Mouse (Mus musculus) embryonic stem cell, embryonic (primary cell): ENCODE results near the gene Ccdc187.

Experiments used
- CTCF ChIA-PET, 4 experiments: fragments of 300-600 bp in 2 of 4; fragments of 350-600 bp in 2 of 4; sonication (Branson Sonifier 250); formaldehyde crosslinking; loops; one replicate each; lab custom pipeline; 2022; ENCODE audit warnings: inconsistent platforms in 2 of 4; lab: Charles Lee
- POLR2A ChIA-PET, 4 experiments: fragments of 300-600 bp in 2 of 4; fragments of 350-600 bp in 2 of 4; sonication (Branson Sonifier 250); formaldehyde crosslinking; loops; one replicate each; lab custom pipeline; 2022; ENCODE audit warnings: antibody characterized with exemption in 4 of 4, inconsistent platforms in 1 of 4; lab: Charles Lee

Gene Ccdc187

GRCm38 (mm10) chr2:26306702-26307101, 12.3 kb upstream of the Ccdc187 start:
- ChIA-PET POLR2A (no interaction called here), CTCF (interaction anchor here in 1 of 4 experiments (0.7 kb wide), 1 partner anchor 244 kb away, joined by 3 read pairs; no protein-coding TSS in a partner anchor)

GRCm38 (mm10) chr2:26305555-26305954, 11.2 kb upstream of the Ccdc187 start:
- CTCF ChIA-PET: no interaction called here
- POLR2A ChIA-PET: interaction anchor here in 1 of 4 experiments (1.9 kb wide), 1 partner anchor 10 kb away, joined by 6 read pairs; the partner anchor contains the start of gene Gpsm1

- CTCF ChIA-PET: interaction anchor here in 1 of 4 experiments (0.6 kb wide), 1 partner anchor 106 kb away, joined by 3 read pairs; no protein-coding TSS in a partner anchor
- POLR2A ChIA-PET: interaction anchor here in 2 of 4 experiments (0.6 to 1.9 kb wide), 2 partner anchors 11 to 306 kb away, joined by 6 to 7 read pairs; partner anchors contain the start of gene Gpsm1 (in 1 of the 2)
These were observed 10.4 kb upstream of the Ccdc187 start for GRCm38 (mm10) chr2:26304711-26305110.

GRCm38 (mm10) chr2:26302005-26302503, 7.7 kb upstream of the Ccdc187 start:
- ChIA-PET POLR2A (interaction anchor here in 1 of 4 experiments (1.9 kb wide), 1 partner anchor 23 kb away, joined by 6 read pairs; no protein-coding TSS in a partner anchor), CTCF (interaction anchor here in 3 of 4 experiments (1.0 to 1.6 kb wide), 4 partner anchors 23 to 148 kb away, joined by 3 to 7 read pairs (median 3); partner anchors contain the start of gene Inpp5e (in 1 of the 3))

DNA sequence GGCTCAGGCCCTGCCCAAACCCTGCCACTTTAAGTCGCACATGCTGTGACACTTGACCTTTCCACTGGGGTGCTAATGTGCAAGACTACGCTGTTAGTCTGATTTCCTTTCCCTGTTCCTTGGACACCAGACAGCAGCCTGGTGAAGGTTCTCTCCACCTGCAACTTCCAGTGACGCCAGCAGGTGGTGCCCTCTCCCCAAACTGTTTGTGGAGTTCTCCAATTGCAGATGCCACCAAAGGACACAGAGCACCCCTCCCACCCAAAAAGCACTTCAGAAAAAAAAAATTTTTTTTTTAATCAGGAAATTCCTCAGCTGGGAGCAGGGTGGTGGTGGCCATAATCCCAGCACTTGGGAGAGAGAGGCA, 6.4 kb upstream of the Ccdc187 start:
- ChIA-PET CTCF (interaction anchor here (0.6 to 6.6 kb wide), 24 partner anchors 9 to 358 kb away, joined by 3 to 34 read pairs (median 4); partner anchors contain the start of genes Inpp5e (in 3 of the 4), Dnlz (in 2 of the 4) and Gpsm1 (in 1 of the 4)), POLR2A (interaction anchor here in 2 of 4 experiments (0.6 to 1.9 kb wide), 9 partner anchors 16 to 303 kb away, joined by 3 to 6 read pairs (median 4); partner anchors contain the start of genes Agpat2 (in 1 of the 2) and Dnlz (in 1 of the 2))

- POLR2A ChIA-PET: interaction anchor here in 3 of 4 experiments (0.5 to 1.9 kb wide), 17 partner anchors 15 to 304 kb away, joined by 3 to 6 read pairs (median 4); partner anchors contain the start of genes Gpsm1 (in 2 of the 3), Agpat2 (in 1 of the 3) and Dnlz (in 1 of the 3)
- CTCF ChIA-PET: interaction anchor here (0.6 to 6.6 kb wide), 31 partner anchors 9 to 358 kb away, joined by 3 to 34 read pairs (median 4); partner anchors contain the start of genes Inpp5e (in 4 of the 4), Dnlz (in 2 of the 4) and Gpsm1 (in 1 of the 4)
These were observed 5.9 kb upstream of the Ccdc187 start for GRCm38 (mm10) chr2:26300161-26300807.

GRCm38 (mm10) chr2:26299336-26299735, 5.0 kb upstream of the Ccdc187 start:
- POLR2A ChIA-PET: interaction anchor here in 3 of 4 experiments (0.6 to 2.0 kb wide), 14 partner anchors 10 to 342 kb away, joined by 3 to 8 read pairs (median 4); partner anchors contain the start of genes Gpsm1 (in 2 of the 3), Qsox2 (in 1 of the 3) and Sec16a (in 1 of the 3)
- CTCF ChIA-PET: interaction anchor here in 3 of 4 experiments (0.5 to 6.6 kb wide), 22 partner anchors 14 to 603 kb away, joined by 3 to 34 read pairs (median 4); partner anchors contain the start of gene Inpp5e (in 1 of the 3)

GRCm38 (mm10) chr2:26298856-26299230, 4.5 kb upstream of the Ccdc187 start:
- CTCF ChIA-PET: interaction anchor here in 3 of 4 experiments (0.6 to 6.6 kb wide), 22 partner anchors 11 to 603 kb away, joined by 3 to 34 read pairs (median 4); partner anchors contain the start of genes Inpp5e (in 1 of the 3) and Sec16a (in 1 of the 3)
- POLR2A ChIA-PET: interaction anchor here in 3 of 4 experiments (0.6 to 2.0 kb wide), 19 partner anchors 11 to 444 kb away, joined by 3 to 8 read pairs (median 4); partner anchors contain the start of genes Gpsm1 (in 2 of the 3), Qsox2 (in 1 of the 3) and Sec16a (in 1 of the 3)

DNA sequence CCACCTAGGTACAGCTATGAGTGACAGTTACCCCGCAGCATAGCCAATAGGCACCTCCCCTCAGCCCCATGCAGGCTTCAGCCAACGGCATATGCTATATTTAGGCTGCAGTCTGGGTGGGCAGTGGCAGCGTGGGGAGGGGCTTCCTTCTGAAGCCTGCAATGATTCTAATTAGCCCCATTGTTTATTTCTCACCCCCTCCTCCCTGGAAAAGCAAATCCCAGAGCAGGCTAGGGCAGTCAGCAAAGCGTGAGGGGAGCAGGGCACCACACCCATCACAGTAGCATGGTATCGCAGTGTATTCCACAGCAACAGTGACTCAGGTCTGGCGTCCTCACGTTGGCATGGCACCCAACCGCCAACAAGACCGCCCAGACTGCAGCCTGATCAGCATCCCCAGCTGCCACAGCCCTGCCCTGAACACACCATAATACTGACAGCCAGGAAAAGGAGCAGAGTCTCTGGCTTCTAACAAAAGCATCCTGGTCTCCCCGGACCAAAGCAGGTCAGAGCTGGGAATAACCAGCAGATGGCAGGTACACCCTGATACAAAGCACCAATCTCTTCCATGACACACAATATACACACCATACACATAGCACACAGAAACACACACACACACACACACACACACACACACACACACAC, 4.0 kb upstream of the Ccdc187 start:
- CTCF ChIA-PET: interaction anchor here (0.6 to 6.6 kb wide), 21 partner anchors 12 to 602 kb away, joined by 3 to 34 read pairs (median 4); partner anchors contain the start of genes Inpp5e (in 1 of the 4) and Sec16a (in 1 of the 4)

GRCm38 (mm10) chr2:26296606-26297195, 2.3 kb upstream of the Ccdc187 start:
- ChIA-PET POLR2A (interaction anchor here in 2 of 4 experiments (0.9 to 1.6 kb wide), 3 partner anchors 8 to 149 kb away, joined by 3 to 5 read pairs (median 3); partner anchors contain the start of gene Sec16a (in 1 of the 2)), CTCF (interaction anchor here in 2 of 4 experiments (0.6 to 6.6 kb wide), 3 partner anchors 22 to 143 kb away, joined by 3 to 34 read pairs (median 3); no protein-coding TSS in a partner anchor)

More for the DNA sequence above, 4.0 kb upstream of the Ccdc187 start:
- POLR2A ChIA-PET: interaction anchor here in 3 of 4 experiments (0.6 to 2.0 kb wide), 17 partner anchors 11 to 443 kb away, joined by 3 to 8 read pairs (median 4); partner anchors contain the start of genes Gpsm1 (in 1 of the 3), Qsox2 (in 1 of the 3) and Sec16a (in 1 of the 3)

GRCm38 (mm10) chr2:26290133-26290532, 4.2 kb downstream of the Ccdc187 start:
- ChIA-PET CTCF (interaction anchor here in 1 of 4 experiments (1.0 kb wide), 1 partner anchor 137 kb away, joined by 3 read pairs; no protein-coding TSS in a partner anchor), POLR2A (no interaction called here)

DNA sequence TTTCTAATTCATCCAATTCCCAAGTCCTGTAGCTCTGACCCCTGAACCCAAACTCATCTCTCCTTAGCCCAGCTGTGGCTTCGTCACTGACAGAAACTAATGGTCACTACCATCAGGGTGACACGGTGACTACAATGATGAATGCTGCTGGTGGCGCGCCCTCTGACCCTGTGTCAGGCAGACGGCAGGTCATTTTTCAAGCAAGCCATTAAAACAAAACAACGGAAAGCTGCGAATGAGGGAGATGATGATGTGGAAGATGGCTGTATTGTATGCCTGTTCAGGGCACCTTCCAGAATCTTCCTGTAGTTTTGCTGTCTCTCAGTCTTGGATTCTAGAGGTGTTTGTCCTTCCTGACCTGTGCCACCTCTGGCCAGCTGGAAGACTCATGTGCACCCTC, 8.0 kb downstream of the Ccdc187 start:
- POLR2A ChIA-PET: interaction anchor here in 1 of 4 experiments (0.6 to 1.0 kb wide), 3 partner anchors 38 to 123 kb away, joined by 3 to 4 read pairs (median 3); no protein-coding TSS in a partner anchor
- CTCF ChIA-PET: interaction anchor here in 3 of 4 experiments (0.6 to 1.8 kb wide), 5 partner anchors 15 to 133 kb away, joined by 3 to 6 read pairs (median 5); no protein-coding TSS in a partner anchor

DNA sequence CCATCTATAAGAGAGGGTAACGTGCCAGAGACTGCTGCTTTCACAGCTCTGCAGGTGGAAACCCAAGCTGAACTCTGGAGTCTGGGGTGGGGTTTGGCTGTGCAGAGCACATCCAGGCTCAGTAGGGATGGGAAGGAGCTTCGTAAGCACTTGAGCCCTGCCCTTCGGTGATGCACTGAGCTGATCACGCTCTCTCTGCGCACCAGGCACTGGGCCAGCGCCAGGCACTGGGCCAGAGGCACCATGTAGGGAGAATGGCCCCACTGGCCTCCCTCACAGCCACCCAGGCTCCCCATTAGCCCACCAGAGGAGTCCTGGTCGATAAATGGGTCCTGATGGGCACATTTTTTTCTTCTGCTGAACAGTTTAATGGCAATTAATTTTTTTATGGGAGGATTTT, 8.6 kb downstream of the Ccdc187 start:
- ChIA-PET CTCF (interaction anchor here in 3 of 4 experiments (0.5 to 1.8 kb wide), 5 partner anchors 13 to 132 kb away, joined by 3 to 6 read pairs (median 5); no protein-coding TSS in a partner anchor), POLR2A (interaction anchor here in 1 of 4 experiments (0.6 to 1.0 kb wide), 2 partner anchors 44 to 124 kb away, joined by 3 to 4 read pairs; no protein-coding TSS in a partner anchor)

DNA sequence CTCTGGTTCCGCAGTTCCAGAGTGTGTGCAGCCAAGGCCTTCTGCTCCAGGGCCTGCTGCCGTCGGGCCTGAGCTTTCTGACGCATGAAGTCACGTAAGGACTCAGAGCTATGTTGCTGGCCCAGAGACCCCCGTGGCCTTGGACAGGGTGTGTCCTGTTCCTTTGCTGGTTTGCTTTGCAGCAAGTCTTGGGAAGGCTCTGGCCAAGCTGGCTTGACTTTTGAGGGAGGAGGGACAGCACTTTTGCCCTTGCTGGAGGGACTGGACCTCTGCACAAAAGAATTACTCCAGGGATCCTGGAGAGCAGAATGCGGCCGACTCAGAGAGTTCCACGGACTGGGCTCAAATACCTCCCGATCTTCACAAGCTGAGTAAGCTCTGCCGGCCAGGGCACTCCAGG, 13.8 kb downstream of the Ccdc187 start:
- CTCF ChIA-PET: interaction anchor here in 1 of 4 experiments (1.0 to 3.3 kb wide), 2 partner anchors 71 to 127 kb away, joined by 3 to 12 read pairs; partner anchors contain the start of gene Dnlz
- POLR2A ChIA-PET: interaction anchor here in 1 of 4 experiments (0.8 kb wide), 1 partner anchor 163 kb away, joined by 3 read pairs; no protein-coding TSS in a partner anchor

- CTCF ChIA-PET: interaction anchor here in 1 of 4 experiments (0.6 to 3.3 kb wide), 4 partner anchors 16 to 131 kb away, joined by 3 to 12 read pairs (median 4); partner anchors contain the start of gene Inpp5e
- POLR2A ChIA-PET: no interaction called here
These were observed 14.6 kb downstream of the Ccdc187 start for GRCm38 (mm10) chr2:26279712-26280111.

GRCm38 (mm10) chr2:26273611-26274010, 20.7 kb downstream of the Ccdc187 start:
- POLR2A ChIA-PET: interaction anchor here in 2 of 4 experiments (0.6 to 2.4 kb wide), 4 partner anchors 17 to 311 kb away, joined by 3 to 6 read pairs (median 3); no protein-coding TSS in a partner anchor
- CTCF ChIA-PET: interaction anchor here (0.6 to 4.4 kb wide), 9 partner anchors 45 to 821 kb away, joined by 3 to 54 read pairs (median 6); no protein-coding TSS in a partner anchor
